Mouse (Mus musculus) cerebellum, adult 2 months (tissue): ENCODE results near the gene Zdhhc18.

Source experiments
- CTCF ChIP-seq: fragments of 200-500 bp; IDR thresholded peaks from 2 replicates; pipeline ENCODE4 v1.5.1; 2011; ENCODE audit warnings: low read depth, mild to moderate bottlenecking, control low read depth, low read length, moderate library complexity, borderline replicate concordance; ENCODE audit not compliant: insufficient read depth
- POLR2A ChIP-seq: fragments of 200-500 bp; IDR thresholded peaks from 2 replicates; pipeline ENCODE4 v1.6.1; 2011; ENCODE audit warnings: low read length, control low read depth, borderline replicate concordance; ENCODE audit not compliant: insufficient read depth

- TF ChIP-seq CTCF (peak; percentile 60), POLR2A (0 out of 2 replicates have a peak, but pooled peaks have one; percentile 24)
Observed at GRCm38 (mm10) chr4:133633332-133634042, 16.5 kb downstream of the Zdhhc18 start.
